Mouse (Mus musculus) hindbrain, postnatal 0 days (tissue): ENCODE results near the gene Gm21987. TPM values are rescaled to one million over a fixed set of nuclear protein-coding genes. Genes with fewer than 3 reads are reported as not detected.

ENCODE experiments used
- ATAC-seq: fragments of 200-750 bp; cut with Nextera tagmentation; 2 replicates; pipeline ENCODE4 v1.8.0; 2017; ENCODE audit warnings: mild to moderate bottlenecking, moderate TSS enrichment, moderate library complexity
- DNase-seq: peaks from one replicate; pipeline ENCODE4 v3.0.0-alpha.2; 2015; ENCODE audit warnings: low spot score
- H3K27ac ChIP-seq: fragments of 300-500 bp; sonication (generic); 2 replicates; pipeline ENCODE4 v1.5.1; 2014; ENCODE audit warnings: mild to moderate bottlenecking
- H3K27me3 ChIP-seq: fragments of 300-500 bp; sonication (generic); 2 replicates; pipeline ENCODE4 v1.6.1; 2014; ENCODE audit warnings: low read length, mixed read lengths; ENCODE audit not compliant: insufficient read depth
- H3K36me3 ChIP-seq: fragments of 300-500 bp; sonication (generic); 2 replicates; pipeline ENCODE4 v1.6.1; 2014; ENCODE audit warnings: low read length, mixed read lengths; ENCODE audit not compliant: insufficient read depth
- H3K4me1 ChIP-seq: fragments of 300-500 bp; sonication (generic); 2 replicates; pipeline ENCODE4 v1.6.1; 2014; ENCODE audit warnings: antibody characterized with exemption, low read length, mixed read lengths; ENCODE audit not compliant: insufficient read depth
- H3K4me2 ChIP-seq: fragments of 300-500 bp; sonication (generic); 2 replicates; pipeline ENCODE4 v1.6.1; 2014; ENCODE audit warnings: low read depth, mild to moderate bottlenecking, low read length, moderate library complexity, mixed read lengths
- H3K4me3 ChIP-seq: fragments of 300-500 bp; sonication (generic); 2 replicates; pipeline ENCODE4 v1.5.1; 2014; ENCODE audit warnings: low read length
- H3K9ac ChIP-seq: fragments of 300-500 bp; sonication (generic); replicated peaks from 2 replicates; pipeline ENCODE4 v1.6.1; 2014; ENCODE audit warnings: mild to moderate bottlenecking, low read length, moderate library complexity, mixed read lengths
- H3K9me3 ChIP-seq: fragments of 300-500 bp; sonication (generic); 2 replicates; pipeline ENCODE4 v1.6.1; 2016; ENCODE audit warnings: low read length, mixed read lengths
- CTCF ChIP-seq: IDR thresholded peaks from 2 replicates; pipeline ENCODE4 v1.5.1; 2016; ENCODE audit warnings: antibody characterized with exemption, control low read depth, low read depth
- WGBS: fragments of 180-500 bp; shearing (Covaris S2); extraction: QIAGEN DNeasy Blood & Tissue Kit; methylation state at CpG from one replicate; pipeline ENCODE4 v1.1.7; 2014; 5-methylcytosine and 5-hydroxymethylcytosine counted together
- polyA plus RNA-seq: library from polyadenylated mRNA; unstranded; fragments of >200 nt; fragmentation: Nextera tagmentation; extraction: Ambion mirVana; gene quantifications from 2 replicates; pipeline ENCODE4 v1.2.1, GENCODE M21; 2015
- total RNA-seq: library from RNA; depleted of rRNA; stranded (reverse); fragments of >200 nt; gene quantifications from 2 replicates; pipeline ENCODE4 v1.2.3, GENCODE M21; 2014; rRNA removed

Gene Gm21987
- total RNA-seq (not detected in 2 replicates), polyA plus RNA-seq (not detected in 2 replicates)

DNA sequence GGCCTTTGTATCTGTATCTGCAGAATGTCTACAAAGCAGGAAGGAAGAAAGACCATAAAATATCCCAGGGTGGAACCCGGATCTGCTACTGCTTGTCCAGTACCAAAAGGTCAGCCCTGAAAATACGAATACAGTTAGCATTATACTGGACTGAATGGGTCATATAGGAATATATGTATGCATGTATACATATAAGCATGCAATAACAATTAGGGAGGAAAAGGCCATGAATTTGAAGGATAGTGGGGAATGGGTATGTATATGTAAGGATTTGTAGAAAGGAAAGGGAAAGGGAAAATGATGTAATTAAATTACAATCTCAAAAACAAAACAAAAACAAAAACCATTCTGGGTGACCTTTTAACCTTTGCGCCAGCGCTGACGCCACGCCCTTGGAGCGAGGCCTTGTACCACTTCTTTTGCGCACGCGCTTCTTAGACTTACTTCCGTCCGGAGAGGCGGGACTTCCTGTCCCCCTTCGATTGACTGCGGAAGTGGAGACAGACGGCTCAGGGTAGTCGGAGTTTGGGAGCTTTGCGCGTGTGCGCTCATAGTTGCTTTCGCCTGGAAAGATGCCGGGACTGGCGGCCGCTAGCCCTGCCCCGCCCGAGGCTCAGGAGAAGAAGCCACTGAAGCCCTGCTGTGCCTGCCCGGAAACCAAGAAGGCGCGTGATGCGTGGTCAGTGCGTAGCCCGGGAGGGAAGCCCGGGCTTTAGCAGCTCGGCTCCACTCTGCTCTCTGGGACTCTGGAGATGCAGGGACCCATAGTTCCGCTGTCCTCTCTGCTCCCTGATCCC, at the start of gene Gm21987, which contains the start of gene Cox17:
Gm21987 (plus strand) TSS at position 512 of the 797 bp plus-strand sequence.
Cox17 (plus strand) TSS at position 463 of the 797 bp plus-strand sequence.
- H3K4me2 ChIP-seq: peak within 1 kb of the TSS; percentile 84
- no peaks in the 10 kb centered on the region for H3K9me3 ChIP-seq
- H3K27me3 ChIP-seq: no peaks in the 10 kb centered on the region
- no peak for TF ChIP-seq CTCF
- peak within 1 kb of the TSS; percentile 71 for H3K9ac ChIP-seq
- H3K27ac ChIP-seq: peak within 1 kb of the TSS; percentile 89
- DNase-seq (peak; percentile 98), ATAC-seq (peak; percentile 98)
- H3K36me3 ChIP-seq: peaks cover 10% of the 10 kb centered on the region; the same call in 1 of the 2 replicates
- WGBS: 3% methylated on average over 35 of the region's 35 CpGs
- H3K4me1 ChIP-seq: no peaks in the 10 kb centered on the region
- H3K4me3 ChIP-seq: peak within 1 kb of the TSS; percentile 88

DNA sequence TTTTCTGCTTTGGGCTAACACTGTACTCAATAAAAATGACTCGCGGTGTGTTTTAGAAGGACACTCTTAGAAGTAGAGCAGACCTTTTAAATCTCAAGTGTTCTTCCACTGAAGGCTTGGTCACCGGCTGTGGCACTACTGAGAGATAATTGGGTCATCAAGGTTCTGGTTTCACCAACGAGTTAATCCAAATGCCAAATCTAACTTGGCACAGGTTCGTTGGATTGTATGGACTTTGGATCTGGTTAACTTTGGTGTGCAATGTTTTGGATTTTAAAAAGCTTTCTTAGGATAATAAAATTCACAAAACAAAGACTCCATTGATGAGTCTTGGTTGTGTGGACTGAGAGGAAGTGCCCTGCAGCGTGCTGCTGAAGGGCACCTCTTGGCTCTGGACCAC, 48.4 kb upstream of the Gm21987 start:
- no peak for ATAC-seq
- no peak overlapping the region for H3K9ac ChIP-seq
- TF ChIP-seq CTCF: no peak
- no peak overlapping the region for H3K4me3 ChIP-seq
- H3K27ac ChIP-seq: no peak overlapping the region
- no peak for DNase-seq
- no peak overlapping the region for H3K4me2 ChIP-seq
- WGBS: 81% methylated on average over 6 of the region's 6 CpGs
- H3K27me3 ChIP-seq: no peaks in the 10 kb centered on the region
- no peaks in the 10 kb centered on the region for H3K9me3 ChIP-seq
- H3K4me1 ChIP-seq: no peaks in the 10 kb centered on the region
- no peaks in the 10 kb centered on the region for H3K36me3 ChIP-seq

DNA sequence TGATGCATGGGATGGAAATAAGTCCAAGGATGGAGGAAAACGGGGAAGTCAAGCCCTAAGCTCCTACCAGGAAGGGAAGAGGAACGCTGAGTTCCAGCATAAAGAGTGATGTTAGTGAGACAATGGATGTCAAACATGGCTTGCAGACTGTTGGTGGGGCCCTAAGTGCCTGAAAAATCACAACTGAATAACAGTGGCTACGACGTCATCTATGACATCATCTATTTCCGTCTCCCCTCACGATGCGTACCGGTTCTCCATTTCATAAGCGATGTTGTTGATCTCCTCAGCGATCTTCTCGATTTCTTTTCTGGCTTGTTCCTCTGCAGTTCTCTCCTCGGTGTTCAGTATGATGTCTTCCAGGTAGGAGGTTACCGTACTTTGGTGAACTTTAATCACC, 44.5 kb upstream of the Gm21987 start:
- Histone ChIP-seq H3K9me3 (no peaks in the 10 kb centered on the region), H3K36me3 (no peaks in the 10 kb centered on the region), H3K27me3 (no peaks in the 10 kb centered on the region), H3K9ac (no peak overlapping the region), H3K4me3 (no peak overlapping the region), H3K4me2 (no peak overlapping the region), H3K4me1 (no peaks in the 10 kb centered on the region), H3K27ac (no peak overlapping the region)
- WGBS: 92% methylated on average over 13 of the region's 13 CpGs
- no peak for ATAC-seq
- DNase-seq: no peak
- TF ChIP-seq CTCF: no peak

DNA sequence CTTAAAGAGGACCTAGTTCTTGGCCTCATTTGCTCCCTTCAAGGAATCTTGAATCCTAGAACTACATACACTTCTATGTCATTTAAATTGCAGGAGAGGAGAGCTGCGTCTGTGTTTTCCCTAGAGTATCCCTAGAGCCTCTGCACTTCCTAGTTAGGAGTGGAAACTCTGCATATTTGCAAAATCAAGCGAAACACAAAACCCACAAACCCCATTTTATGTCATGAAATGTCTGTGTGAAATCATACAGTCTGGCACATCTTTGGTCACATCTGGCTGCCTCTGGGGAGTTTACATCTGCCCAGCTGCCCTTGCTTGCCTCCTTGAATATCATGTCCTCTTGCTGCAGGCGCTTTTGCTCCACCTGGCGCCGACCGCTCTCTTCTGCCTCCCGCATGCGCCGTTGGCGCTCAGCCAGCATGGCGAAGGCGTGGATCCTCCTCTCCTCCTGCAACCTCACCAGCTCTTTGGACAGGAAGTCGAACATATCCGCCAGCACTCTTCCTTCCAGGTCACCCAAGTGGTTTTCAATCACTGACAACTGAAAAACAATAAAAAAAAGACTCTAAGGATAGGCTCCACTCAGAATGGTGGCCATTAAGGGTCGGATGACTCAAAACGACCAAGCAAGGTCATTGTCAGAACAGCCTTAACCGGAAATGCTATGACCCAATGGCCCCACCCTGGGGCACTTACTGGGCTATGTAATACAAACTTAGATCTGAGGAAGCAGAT, 42.2 kb upstream of the Gm21987 start:
- Histone ChIP-seq H3K4me2 (no peak overlapping the region), H3K9me3 (no peaks in the 10 kb centered on the region), H3K4me1 (no peaks in the 10 kb centered on the region), H3K36me3 (no peaks in the 10 kb centered on the region), H3K27ac (no peak overlapping the region), H3K9ac (no peak overlapping the region), H3K27me3 (no peaks in the 10 kb centered on the region), H3K4me3 (no peak overlapping the region)
- ATAC-seq: no peak
- TF ChIP-seq CTCF: no peak
- 69% methylated on average over 17 of the region's 17 CpGs for WGBS
- DNase-seq: no peak

DNA sequence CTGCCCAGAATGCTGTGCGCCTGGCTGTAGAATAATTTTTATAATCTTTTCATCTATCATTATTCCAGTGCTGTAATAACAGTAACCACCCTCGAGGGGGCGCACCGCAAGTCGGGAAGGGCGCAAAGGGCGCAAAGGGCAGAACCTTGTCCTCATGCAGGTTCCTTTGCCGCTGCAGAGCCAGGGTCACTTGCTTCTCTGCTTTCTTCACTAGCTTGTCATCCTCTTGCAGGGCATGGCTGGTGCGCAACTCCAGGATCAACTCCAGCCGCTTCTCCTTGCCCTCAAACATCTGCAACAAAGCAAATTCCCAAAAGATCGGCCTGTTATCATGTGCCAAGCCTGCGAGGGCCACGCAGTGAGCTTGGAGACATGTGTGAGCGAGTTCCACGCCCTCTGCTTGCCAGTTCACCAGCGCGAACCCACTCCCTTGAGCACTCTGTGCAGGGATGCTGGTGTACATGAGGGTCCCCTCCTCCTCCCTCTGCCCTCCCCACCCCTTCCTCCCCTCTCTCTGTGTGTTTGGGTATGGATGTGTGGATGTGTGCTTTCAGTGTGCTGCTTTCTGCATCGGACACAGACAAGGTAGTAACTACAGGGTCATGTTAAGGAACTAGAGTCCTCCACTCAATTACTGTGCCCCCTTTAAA, 40.1 kb upstream of the Gm21987 start:
- H3K4me3 ChIP-seq: no peak overlapping the region
- no peaks in the 10 kb centered on the region for H3K27me3 ChIP-seq
- H3K9ac ChIP-seq: no peak overlapping the region
- WGBS: 48% methylated on average over 18 of the region's 18 CpGs
- no peaks in the 10 kb centered on the region for H3K36me3 ChIP-seq
- no peaks in the 10 kb centered on the region for H3K4me1 ChIP-seq
- peak; percentile 59 for TF ChIP-seq CTCF
- H3K9me3 ChIP-seq: no peaks in the 10 kb centered on the region
- DNase-seq (no peak), ATAC-seq (0 out of 2 replicates have a peak, but pooled peaks have one; percentile 24)
- H3K4me2 ChIP-seq: no peak overlapping the region
- no peak overlapping the region for H3K27ac ChIP-seq

DNA sequence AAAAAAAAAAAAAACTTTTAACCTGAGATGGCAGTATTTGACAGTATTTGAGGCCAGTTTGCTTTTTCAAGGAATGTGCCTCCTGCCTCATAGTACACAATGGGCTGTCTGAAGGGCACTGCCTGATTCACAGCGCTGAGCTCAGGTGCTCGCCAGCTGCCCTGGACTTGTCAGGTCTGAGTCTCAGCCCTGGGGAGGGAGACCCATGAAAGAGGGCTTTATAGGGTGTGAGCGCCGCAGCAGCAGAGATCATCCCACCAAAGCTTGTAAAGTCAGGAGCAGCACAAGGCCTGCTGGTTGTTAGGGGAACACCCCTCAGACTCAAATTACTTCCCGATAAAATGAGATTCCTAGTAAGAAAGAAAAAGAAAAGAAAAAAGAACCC, 39.6 kb upstream of the Gm21987 start:
- ATAC-seq: no peak
- WGBS: 44% methylated on average over 5 of the region's 5 CpGs
- Histone ChIP-seq H3K36me3 (no peaks in the 10 kb centered on the region), H3K9ac (no peak overlapping the region), H3K27ac (no peak overlapping the region), H3K4me2 (no peak overlapping the region), H3K27me3 (no peaks in the 10 kb centered on the region), H3K9me3 (no peaks in the 10 kb centered on the region), H3K4me3 (no peak overlapping the region), H3K4me1 (no peaks in the 10 kb centered on the region)
- DNase-seq: no peak
- no peak for TF ChIP-seq CTCF
